Mouse (Mus musculus) spleen, postnatal 36 days (tissue): ENCODE data around the gene Saysd1.
"Not testable (repeated sequence)": the region's sequence is repeated elsewhere in the genome, so short reads cannot be mapped to it uniquely, and the experiment has no call there.

ENCODE experiments used
- DNase-seq, 2 experiments: peaks; one replicate each; pipeline ENCODE4 v3.0.0; 2022; ENCODE audit warnings: low spot score in 2 of 2, mixed read lengths in 1 of 2

Gene Saysd1

DNA sequence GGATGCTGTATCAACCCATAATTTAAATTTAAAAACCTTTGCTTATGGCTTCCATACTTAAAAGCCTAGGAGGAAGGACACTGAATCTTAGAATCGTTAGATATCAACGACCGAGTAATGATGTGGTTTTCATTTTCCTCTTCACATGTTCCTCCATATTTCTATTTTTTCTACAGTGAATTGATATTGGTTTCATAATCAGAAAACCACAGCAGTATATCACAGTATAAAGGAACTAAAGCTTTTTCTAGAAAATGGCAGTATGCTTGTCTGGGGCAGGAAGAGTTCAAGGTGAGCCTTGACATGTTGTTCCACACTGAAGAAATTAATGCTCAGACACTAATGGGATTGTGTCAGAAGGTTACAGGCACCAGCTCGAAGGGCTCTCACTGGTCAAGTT lies 97.4 kb downstream of the Saysd1 start:
- no peak for DNase-seq

DNA sequence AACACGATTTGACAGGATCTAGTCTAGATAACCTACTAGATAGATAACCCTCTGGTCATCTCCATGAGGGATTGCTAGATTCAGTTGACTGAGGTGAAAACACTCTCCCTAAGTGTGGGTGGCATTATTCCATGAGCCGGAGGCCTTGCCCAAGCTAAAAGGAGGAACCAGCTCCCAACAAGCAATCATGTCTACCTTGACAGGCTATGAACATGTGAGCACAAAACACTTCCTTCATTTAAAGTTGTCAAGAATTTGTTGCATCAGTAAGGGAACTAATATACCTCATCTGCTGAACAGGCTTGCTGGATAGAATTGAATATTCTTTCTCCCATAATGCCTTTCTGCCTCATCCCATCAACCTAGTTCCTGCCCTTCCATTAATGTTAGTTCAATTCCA lies 98.5 kb downstream of the Saysd1 start:
- DNase-seq: no peak

DNA sequence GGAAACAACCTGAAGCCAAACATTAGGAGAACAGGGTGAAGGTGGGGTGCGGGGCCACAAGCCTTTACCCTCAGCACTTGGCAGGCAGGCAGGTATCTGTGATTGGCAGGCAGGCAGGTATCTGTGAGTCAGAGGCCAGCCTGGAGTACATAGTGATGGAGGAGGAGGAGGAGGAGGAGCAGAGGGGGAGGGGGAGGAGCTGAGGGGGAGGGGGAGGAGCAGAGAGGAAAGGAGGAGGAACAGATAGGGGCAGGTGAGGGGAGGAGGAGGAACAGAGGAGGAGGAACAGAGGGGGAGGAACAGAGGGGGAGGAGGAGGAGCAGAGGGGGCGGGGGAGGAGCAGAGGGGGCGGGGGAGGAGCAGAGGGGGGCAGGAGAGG lies 105.6 kb downstream of the Saysd1 start:
- DNase-seq: no peak

DNA sequence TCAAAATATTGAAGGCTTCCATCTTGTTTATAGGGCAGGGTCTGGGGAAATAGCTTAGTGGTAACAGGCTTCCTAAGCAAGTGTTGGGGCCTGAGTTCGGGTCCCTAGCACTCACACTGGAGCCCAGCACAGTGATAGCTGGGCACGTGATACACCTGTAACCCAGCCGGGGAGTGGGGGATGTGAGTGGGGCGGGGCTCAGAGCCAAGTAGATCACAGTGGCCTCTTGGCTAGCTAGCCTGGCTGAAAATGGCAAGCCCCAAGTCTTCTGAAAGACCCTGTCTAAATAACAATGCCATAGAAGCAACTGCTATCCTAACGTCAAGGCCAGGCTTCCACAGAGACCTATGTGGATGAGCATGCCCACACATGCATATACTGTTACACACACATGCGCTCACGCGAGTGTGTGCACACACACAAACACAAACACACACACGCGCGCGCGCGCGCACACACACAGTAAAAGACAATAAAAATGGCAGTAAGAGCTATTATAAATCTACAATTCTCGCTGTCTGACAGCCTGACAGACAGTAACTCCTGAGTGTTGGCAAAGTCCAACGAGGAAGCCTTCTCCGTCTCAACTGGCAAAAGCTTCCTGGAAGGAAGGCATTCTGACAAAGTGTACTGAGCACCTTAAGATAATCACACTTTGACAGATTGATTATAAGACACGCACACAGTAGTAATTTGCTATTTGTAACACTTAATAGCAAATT lies 106.2 kb downstream of the Saysd1 start:
- DNase-seq: no peak

DNA sequence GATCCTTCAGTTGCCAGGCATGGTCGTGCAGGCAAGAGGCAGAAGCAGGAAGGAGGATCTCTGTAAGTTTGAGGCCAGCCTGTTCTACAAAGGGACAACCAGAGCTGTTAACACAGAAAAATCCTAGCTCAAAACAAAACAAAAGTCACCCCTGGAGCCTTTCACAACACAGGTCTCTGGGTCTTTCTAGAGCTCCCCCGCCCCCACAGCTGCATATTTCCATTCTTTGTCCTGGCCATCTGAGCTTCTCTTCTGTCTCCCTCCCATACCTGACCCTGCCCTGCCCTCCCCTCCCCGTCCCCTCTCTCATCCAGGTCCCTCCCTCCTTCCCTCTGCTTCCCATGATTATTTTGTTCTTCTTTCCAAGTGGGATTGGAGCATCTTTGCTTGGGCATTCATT lies 108.7 kb downstream of the Saysd1 start:
- DNase-seq: no peak

DNA sequence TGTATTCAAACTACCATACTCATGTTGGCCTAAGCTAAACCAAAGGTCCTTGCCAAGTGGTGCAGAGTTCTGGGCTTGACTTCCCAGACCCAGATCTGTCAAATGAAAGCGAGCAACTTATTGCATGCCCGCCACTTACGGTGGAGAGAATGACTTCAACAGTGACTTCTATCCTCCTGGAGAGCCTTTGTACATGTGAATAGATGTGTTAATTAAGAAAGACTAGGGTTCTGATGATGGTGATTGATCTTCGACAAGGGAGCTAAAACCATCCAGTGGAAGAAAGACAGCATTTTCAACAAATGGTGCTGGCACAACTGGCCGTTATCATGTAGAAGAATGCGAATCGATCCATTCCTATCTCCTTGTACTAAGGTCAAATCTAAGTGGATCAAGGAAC lies 110.9 kb downstream of the Saysd1 start:
- DNase-seq: not testable (repeated sequence)
